Mouse (Mus musculus) adrenal gland, adult 10 weeks (tissue): ENCODE results near the gene Ticrr. TPM values are rescaled to one million over a fixed set of nuclear protein-coding genes. Genes with fewer than 3 reads are reported as not detected.

Experiments
- polyA plus RNA-seq: library from polyadenylated mRNA; stranded (reverse); fragments of 350-450 nt; fragmentation: Illumina TruSeq; extraction: RNeasy Lipid Tissue Mini Kit (QIAGEN cat#74804); gene quantifications from one replicate; pipeline ENCODE4 v1.2.3, GENCODE M21; 2014; ENCODE audit warnings: low read depth, low replicate concordance

Gene Ticrr
- polyA plus RNA-seq = 0.58 TPM

GRCm38 (mm10) chr7:79659578-79660290, at the start of gene Ticrr:
Ticrr (plus strand) TSS chr7:79660196.

GRCm38 (mm10) chr7:79617418-79617817, 42.6 kb upstream of the Ticrr start, which contains the start of gene Rhcg:
Rhcg (minus strand) TSS chr7:79617657.

GRCm38 (mm10) chr7:79715187-79715981, 55.4 kb downstream of the Ticrr start, which contains the start of gene Kif7:
Kif7 (minus strand) TSS chr7:79715720.

GRCm38 (mm10) chr7:79732622-79733021, 72.6 kb downstream of the Ticrr start, which contains the start of gene Plin1:
Plin1 (minus strand) TSS chr7:79732903.

GRCm38 (mm10) chr7:79742659-79743536, 82.9 kb downstream of the Ticrr start, which contains the start of the genes Pex11a and Wdr93:
Pex11a (minus strand) TSS chr7:79743131.
Wdr93 (plus strand) TSS chr7:79743163.

Other genes with a start within 250 kb of the Ticrr start
- 55.3 TPM for gene Polg, start 193.8 kb upstream of the Ticrr start, polyA plus RNA-seq
- 1.9 TPM for gene Rhcg, start 42.5 kb upstream of the Ticrr start, polyA plus RNA-seq
- gene Kif7, start 55.5 kb downstream of the Ticrr start, polyA plus RNA-seq = 0.47 TPM
- gene Plin1, start 72.7 kb downstream of the Ticrr start, polyA plus RNA-seq = 139 TPM
- gene Pex11a, start 82.9 kb downstream of the Ticrr start, polyA plus RNA-seq = 61.6 TPM
- gene Wdr93, start 83.0 kb downstream of the Ticrr start, polyA plus RNA-seq = 1.7 TPM
- gene Mesp1, start 133.6 kb downstream of the Ticrr start, polyA plus RNA-seq = not detected
- gene Mesp2, start 150.5 kb downstream of the Ticrr start, polyA plus RNA-seq = not detected
- 3.0 TPM for gene Anpep, start 200.9 kb downstream of the Ticrr start, polyA plus RNA-seq